Mouse (Mus musculus): ENCODE data around the gene Gli1.

DNA sequence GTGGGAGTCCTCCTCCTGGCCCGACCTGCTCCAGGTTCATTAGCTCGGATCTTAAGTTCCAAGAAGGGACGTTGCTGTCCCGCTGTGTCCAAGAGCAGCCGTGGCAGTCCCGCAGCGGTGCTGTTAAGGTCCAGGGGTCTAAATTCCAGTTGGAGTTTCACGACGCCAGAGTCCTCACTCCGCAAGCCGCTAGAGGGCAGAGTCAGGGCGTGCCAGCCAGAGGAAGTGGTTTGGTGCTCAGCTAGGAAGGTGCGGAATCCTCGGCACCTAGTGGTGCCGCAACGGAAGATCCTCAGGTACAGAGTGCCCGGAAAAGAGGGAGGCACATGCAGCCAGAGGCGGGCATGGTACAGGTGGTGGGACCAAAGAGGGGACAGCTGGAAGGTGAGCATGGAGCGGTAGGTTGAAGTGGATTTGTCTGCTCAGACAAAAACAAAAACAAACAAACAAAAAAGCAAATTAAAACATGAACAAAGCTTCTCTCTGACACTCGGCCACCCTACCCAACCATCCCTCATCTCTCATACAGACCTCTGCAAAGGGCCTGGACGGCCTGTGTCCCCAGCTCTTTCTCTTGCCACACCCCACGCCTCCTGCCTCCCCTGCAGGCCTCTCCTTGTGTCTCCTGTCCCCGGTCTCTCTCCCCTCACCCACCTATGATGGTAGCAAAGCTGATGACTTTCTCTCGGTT lies 9.0 kb upstream of the Gli1 start:
- TF ChIP-seq MAX (IDR thresholded peaks at IDR 0.05; ENCODE audit: low read depth) (no peak), POLR2A (IDR thresholded peaks at IDR 0.05; ENCODE audit: insufficient read length, low read depth) (no peak), POLR2AphosphoS2 (IDR thresholded peaks at IDR 0.05; ENCODE audit: insufficient read length, low read depth) (no peak), USF1 (IDR thresholded peaks at IDR 0.05; ENCODE audit: low read depth) (no peak), TCF12 (IDR thresholded peaks at IDR 0.05; ENCODE audit: insufficient read depth, poor library complexity, severe bottlenecking) (no peak), CEBPB (IDR thresholded peaks at IDR 0.05; ENCODE audit: insufficient read depth, poor library complexity, severe bottlenecking) (no peak), E2F4 (IDR thresholded peaks at IDR 0.05; ENCODE audit: insufficient read depth) (no peak), SRF (IDR thresholded peaks at IDR 0.05; ENCODE audit: control insufficient read depth, insufficient read length, low read depth) (no peak), MYOD1 (IDR thresholded peaks at IDR 0.05; ENCODE audit: control insufficient read depth in 1 of 3, insufficient read length in 2 of 3, low read depth in 2 of 3) (no peak)

Measured in myocyte (in vitro differentiated cells).